Mouse (Mus musculus) liver, adult 2 months (tissue): ENCODE measurements around the gene Anks1b. TPM values are rescaled to one million over a fixed set of nuclear protein-coding genes. Genes with fewer than 3 reads are reported as not detected.

Source experiments
- DNase-seq: peaks from one replicate; pipeline ENCODE4 v3.0.0-alpha.2; 2011; ENCODE audit warnings: low read depth, low spot score; ENCODE audit errors: extremely low read depth
- H3K27ac ChIP-seq: fragments of 200-500 bp; replicated peaks from 2 replicates; pipeline ENCODE4 v1.5.1; 2012; ENCODE audit warnings: low read depth, mild to moderate bottlenecking, control low read depth, inconsistent platforms, low read length; ENCODE audit not compliant: insufficient read depth
- H3K27me3 ChIP-seq: fragments of 200-500 bp; 2 replicates; pipeline ENCODE4 v1.6.1; 2012; ENCODE audit warnings: mild to moderate bottlenecking, moderate library complexity, low read length, inconsistent platforms; ENCODE audit not compliant: control insufficient read depth, insufficient read depth
- H3K36me3 ChIP-seq: fragments of 200-500 bp; 2 replicates; pipeline ENCODE4 v1.6.1; 2012; ENCODE audit warnings: low read length, inconsistent platforms; ENCODE audit not compliant: control insufficient read depth, insufficient read depth
- H3K4me1 ChIP-seq: fragments of 200-500 bp; 2 replicates; pipeline ENCODE4 v1.6.1; 2011; ENCODE audit warnings: low read length; ENCODE audit not compliant: control insufficient read depth, insufficient read depth
- H3K4me3 ChIP-seq: fragments of 200-500 bp; 2 replicates; pipeline ENCODE4 v1.5.1; 2011; ENCODE audit warnings: low read depth, mild to moderate bottlenecking, control low read depth, low read length, moderate library complexity; ENCODE audit not compliant: insufficient read depth
- H3K79me2 ChIP-seq: fragments of 200-500 bp; 2 replicates; pipeline ENCODE4 v1.6.1; 2012; ENCODE audit warnings: inconsistent platforms, mild to moderate bottlenecking, low read length, moderate library complexity; ENCODE audit not compliant: control insufficient read depth, insufficient read depth
- H3K9ac ChIP-seq: fragments of 200-500 bp; 2 replicates; pipeline ENCODE4 v1.6.1; 2012; ENCODE audit warnings: low read depth, mild to moderate bottlenecking, control low read depth, inconsistent platforms, low read length
- CTCF ChIP-seq: fragments of 200-500 bp; IDR thresholded peaks from 2 replicates; pipeline ENCODE4 v1.5.1; 2011; ENCODE audit warnings: low read depth, low read length, control low read depth
- POLR2A ChIP-seq: fragments of 200-500 bp; IDR thresholded peaks from 2 replicates; pipeline ENCODE4 v1.6.1; 2011; ENCODE audit warnings: low read length, control low read depth; ENCODE audit not compliant: insufficient read depth; ENCODE audit errors: extremely low read depth
- WGBS: fragments of 180-500 bp; shearing (Covaris S2); methylation state at CpG from one replicate; pipeline ENCODE4 v1.1.7; 2018; 5-methylcytosine and 5-hydroxymethylcytosine counted together
- polyA plus RNA-seq: library from polyadenylated mRNA; depleted of rRNA; stranded (reverse); fragments of >200 nt; gene quantifications from 2 replicates; pipeline ENCODE4 v1.2.3, GENCODE M21; 2012
- total RNA-seq: library from RNA; depleted of rRNA; stranded (reverse); fragments of >200 nt; gene quantifications from 2 replicates; pipeline ENCODE4 v1.2.3, GENCODE M21; 2014

The Anks1b gene
- total and polyA plus RNA-seq, 2 experiments = under 0.01 TPM; not detected in 1

DNA sequence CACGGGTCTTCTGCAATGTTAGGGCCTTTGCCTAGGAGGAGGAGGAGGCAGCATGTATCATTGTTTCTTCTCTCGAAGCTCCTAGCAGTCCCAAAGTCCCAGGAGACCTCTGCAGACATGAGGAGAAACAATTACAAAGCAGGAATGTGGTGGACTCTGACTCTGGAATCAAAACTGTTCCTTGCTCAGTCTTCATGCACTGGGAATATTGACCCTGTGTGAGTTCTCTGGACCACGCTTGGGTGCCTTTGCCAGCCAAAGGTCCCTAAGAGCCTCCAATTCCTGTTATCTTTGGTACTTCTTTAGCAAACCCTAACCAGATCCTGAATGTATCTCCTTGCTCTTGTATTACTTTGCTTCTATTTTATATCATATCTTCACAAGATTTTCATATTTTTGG, 1000.9 kb downstream of the Anks1b start:
- H3K9ac ChIP-seq = no peak overlapping the region
- no peak for DNase-seq
- TF ChIP-seq CTCF (no peak), POLR2A (no peak)
- no peaks in the 10 kb centered on the region for H3K36me3 ChIP-seq
- no peak overlapping the region for H3K27ac ChIP-seq
- H3K79me2 ChIP-seq = no peaks in the 10 kb centered on the region
- H3K4me3 ChIP-seq = no peak overlapping the region
- H3K4me1 ChIP-seq = no peaks in the 10 kb centered on the region
- WGBS = 65% methylated on average over 3 of the region's 3 CpGs
- no peaks in the 10 kb centered on the region for H3K27me3 ChIP-seq

DNA sequence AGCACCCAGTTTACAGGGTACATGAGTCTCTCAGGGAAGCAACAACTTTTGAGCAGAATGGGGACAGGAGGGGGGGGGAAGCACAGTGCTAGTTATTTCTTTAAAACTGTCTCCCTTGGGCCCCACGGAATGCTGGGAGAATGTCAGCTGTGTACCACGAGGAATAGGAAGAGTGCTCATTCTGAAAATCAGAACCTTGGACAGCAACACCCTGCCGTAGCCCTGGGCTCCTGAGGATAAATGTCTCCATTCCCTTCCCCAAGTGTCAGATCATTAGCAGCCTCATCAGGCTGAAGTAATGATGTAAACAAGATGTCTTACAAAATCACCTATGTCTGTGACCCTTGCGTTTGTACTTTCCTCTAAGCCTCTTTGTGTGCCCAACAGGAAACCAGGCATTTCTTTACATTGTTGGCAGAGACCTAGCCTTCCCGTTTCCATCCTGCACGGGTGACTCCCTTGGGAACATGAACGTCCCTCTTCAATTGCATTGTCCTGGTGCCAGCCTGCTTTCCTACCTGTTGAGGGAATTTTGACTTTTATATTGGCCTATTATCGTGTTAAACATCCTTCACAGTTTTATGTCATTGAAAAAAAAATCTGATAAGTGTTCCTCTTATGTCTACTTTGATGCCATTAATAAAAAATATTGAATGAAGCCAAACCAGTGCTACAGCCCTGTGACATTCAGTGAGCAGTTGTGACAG, 1007.7 kb downstream of the Anks1b start:
- Histone ChIP-seq H3K4me1 (no peaks in the 10 kb centered on the region), H3K4me3 (no peak overlapping the region), H3K36me3 (no peaks in the 10 kb centered on the region), H3K27me3 (no peaks in the 10 kb centered on the region), H3K27ac (no peak overlapping the region), H3K9ac (no peak overlapping the region), H3K79me2 (no peaks in the 10 kb centered on the region)
- TF ChIP-seq CTCF (no peak), POLR2A (no peak)
- DNase-seq = no peak
- 21% methylated on average over 8 of the region's 8 CpGs for WGBS

DNA sequence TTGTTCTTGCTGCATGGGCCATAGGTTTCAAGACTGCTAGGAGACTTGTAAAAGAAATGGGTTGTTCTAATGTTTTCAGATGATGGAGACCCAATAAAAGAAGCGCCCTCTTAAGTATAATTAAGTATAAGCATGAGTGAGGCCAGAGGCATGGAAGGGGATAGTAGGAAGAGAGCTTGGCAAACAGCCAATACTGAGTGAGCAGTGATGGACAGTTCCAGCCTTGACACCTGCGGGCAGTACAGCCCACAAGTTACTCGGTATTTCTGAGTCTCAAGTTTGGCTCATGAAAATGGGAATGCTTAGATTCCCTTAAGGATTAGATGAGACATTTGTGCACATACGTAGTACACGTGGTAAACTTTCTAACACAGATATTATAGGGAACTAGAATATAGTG, 1016.3 kb downstream of the Anks1b start:
- no peaks in the 10 kb centered on the region for H3K4me1 ChIP-seq
- H3K27ac ChIP-seq = no peak overlapping the region
- H3K27me3 ChIP-seq = no peaks in the 10 kb centered on the region
- 71% methylated on average over 5 of the region's 5 CpGs for WGBS
- DNase-seq = no peak
- no peaks in the 10 kb centered on the region for H3K79me2 ChIP-seq
- H3K36me3 ChIP-seq = no peaks in the 10 kb centered on the region
- no peak overlapping the region for H3K9ac ChIP-seq
- no peak for TF ChIP-seq CTCF
- TF ChIP-seq POLR2A = no peak
- no peak overlapping the region for H3K4me3 ChIP-seq

DNA sequence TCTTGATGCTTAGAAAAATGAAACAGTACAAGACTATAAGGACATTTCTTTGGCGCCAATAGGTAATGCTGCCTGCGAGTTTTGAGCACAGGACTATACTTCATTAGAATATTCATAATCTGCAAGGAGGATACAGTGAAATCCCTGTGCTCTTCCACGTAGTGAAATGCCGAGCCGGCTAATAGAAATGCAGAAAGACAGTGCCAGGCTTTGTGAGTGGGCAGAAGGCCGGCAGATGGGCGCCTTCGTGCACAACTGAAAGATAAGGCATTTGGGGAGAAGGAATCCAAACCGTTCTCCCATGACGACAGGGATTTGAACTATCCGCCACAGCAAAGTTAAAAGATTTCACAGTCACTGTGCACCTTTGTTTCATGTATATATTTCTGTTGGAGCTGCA, 1019.4 kb downstream of the Anks1b start:
- no peaks in the 10 kb centered on the region for H3K79me2 ChIP-seq
- no peaks in the 10 kb centered on the region for H3K27me3 ChIP-seq
- no peak for DNase-seq
- H3K9ac ChIP-seq = no peak overlapping the region
- no peaks in the 10 kb centered on the region for H3K4me1 ChIP-seq
- WGBS = 82% methylated on average over 11 of the region's 11 CpGs
- H3K4me3 ChIP-seq = no peak overlapping the region
- H3K27ac ChIP-seq = no peak overlapping the region
- H3K36me3 ChIP-seq = no peaks in the 10 kb centered on the region
- no peak for TF ChIP-seq CTCF
- TF ChIP-seq POLR2A = no peak

DNA sequence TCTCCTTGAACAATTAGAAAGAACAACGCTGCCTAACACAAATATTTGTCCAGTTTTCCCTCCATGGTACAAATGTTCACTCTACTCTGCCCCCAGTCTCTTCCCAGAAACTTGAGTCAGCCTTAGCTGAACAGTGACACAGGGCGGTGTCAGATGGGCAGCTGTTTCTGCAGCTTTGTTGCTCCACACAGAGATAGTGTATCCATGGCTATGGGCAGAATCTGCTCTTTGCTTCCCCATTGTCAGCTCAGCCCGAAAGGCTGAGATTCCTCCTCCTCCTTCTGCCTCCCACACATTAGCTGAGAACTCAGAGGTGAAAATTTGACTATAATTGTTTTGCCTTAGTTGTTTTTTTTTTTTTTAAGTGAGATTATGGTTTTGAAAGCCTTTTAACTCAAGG, 1024.6 kb downstream of the Anks1b start:
- Histone ChIP-seq H3K4me1 (no peaks in the 10 kb centered on the region), H3K4me3 (no peak overlapping the region), H3K36me3 (no peaks in the 10 kb centered on the region), H3K27ac (no peak overlapping the region), H3K27me3 (no peaks in the 10 kb centered on the region), H3K9ac (no peak overlapping the region), H3K79me2 (no peaks in the 10 kb centered on the region)
- TF ChIP-seq POLR2A (no peak), CTCF (no peak)
- no peak for DNase-seq
- 60% methylated on average over 3 of the region's 3 CpGs for WGBS

DNA sequence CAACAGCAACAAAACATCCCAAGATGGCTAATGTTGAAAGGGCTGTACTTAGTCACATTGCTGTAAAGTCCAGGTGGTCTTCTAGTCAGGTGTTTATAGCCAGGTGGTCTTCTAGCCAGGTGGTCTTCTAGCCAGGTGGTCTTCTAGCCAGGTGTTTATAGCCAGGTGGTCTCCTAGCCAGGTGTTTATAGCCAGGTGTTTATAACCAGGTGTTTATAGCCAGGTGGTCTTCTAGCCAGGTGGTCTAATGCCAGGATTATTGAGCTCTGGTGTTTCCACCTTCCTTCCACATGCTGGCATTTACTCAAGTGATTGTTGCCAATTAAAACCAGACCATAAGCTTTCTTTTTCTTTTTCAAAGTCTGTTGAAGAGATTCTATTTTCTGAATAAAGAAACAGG, 1030.9 kb downstream of the Anks1b start:
- H3K4me1 ChIP-seq = no peaks in the 10 kb centered on the region
- H3K79me2 ChIP-seq = no peaks in the 10 kb centered on the region
- H3K36me3 ChIP-seq = no peaks in the 10 kb centered on the region
- H3K27ac ChIP-seq = no peak overlapping the region
- no peak overlapping the region for H3K9ac ChIP-seq
- H3K27me3 ChIP-seq = no peaks in the 10 kb centered on the region
- TF ChIP-seq POLR2A (no peak), CTCF (no peak)
- no peak for DNase-seq
- H3K4me3 ChIP-seq = no peak overlapping the region
